Mouse (Mus musculus) myocyte (in vitro differentiated cells): ENCODE measurements around the gene Brf1.

Experiments used
- POLR2A ChIP-seq: IDR thresholded peaks from one replicate; pipeline ENCODE4 v1.6.1; 2011; ENCODE audit warnings: low read depth, mild to moderate bottlenecking, control low read depth, moderate library complexity; ENCODE audit not compliant: insufficient read length
- POLR2AphosphoS2 ChIP-seq: IDR thresholded peaks from one replicate; pipeline ENCODE4 v1.6.1; 2011; ENCODE audit warnings: low read depth, control low read depth; ENCODE audit not compliant: insufficient read length
- TCF12 ChIP-seq: IDR thresholded peaks from one replicate; pipeline ENCODE4 v1.6.1; 2011; ENCODE audit warnings: mild to moderate bottlenecking, control low read depth; ENCODE audit not compliant: poor library complexity, insufficient read depth, severe bottlenecking
- USF1 ChIP-seq: IDR thresholded peaks from one replicate; pipeline ENCODE4 v1.6.1; 2011; ENCODE audit warnings: low read depth, mild to moderate bottlenecking, control low read depth, moderate library complexity

DNA sequence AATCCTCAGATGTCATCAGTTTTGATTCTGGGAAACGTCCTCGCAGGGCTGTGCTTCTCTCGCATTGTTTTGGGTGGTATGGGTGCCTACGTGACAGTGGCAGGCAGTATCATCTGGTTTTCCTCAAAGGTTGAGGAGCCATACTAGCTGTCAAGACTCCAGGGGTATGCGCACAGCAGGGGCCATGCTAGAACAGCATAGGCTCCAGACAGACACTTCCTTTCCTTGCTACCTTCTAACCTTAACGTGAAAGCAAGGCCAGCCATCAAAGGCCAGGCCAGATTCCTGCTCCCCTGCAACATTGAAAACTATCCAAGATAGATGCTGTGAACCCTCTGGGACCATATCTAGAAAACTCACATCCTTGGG, 49.8 kb downstream of the Brf1 start:
- TF ChIP-seq POLR2A (peak; percentile 1), USF1 (no peak), POLR2AphosphoS2 (no peak), TCF12 (no peak)
